ENCODE assay signal across 8 mouse cellular contexts in genomic region chr6:91721215-91721701, GRCm38 (mm10). TPM values are rescaled to one million over a fixed set of nuclear protein-coding genes. Genes with fewer than 3 reads are reported as not detected.
DNase-seq lines count a peak whose midpoint lies in the region; ATAC-seq lines count a peak whose summit lies in the region.

No protein-coding gene starts in this region.

- H3K9ac ChIP-seq in neural tube, embryonic 15.5 days (replicated peaks): no peak overlapping the region
- H3K9ac ChIP-seq in heart, embryonic 16.5 days (ENCODE audit: low read length): no peak overlapping the region
- 0 out of 2 replicates have a peak overlapping the region, but pooled peaks have one; percentile 8 for H3K9ac ChIP-seq in neural tube, embryonic 14.5 days (replicated peaks; ENCODE audit: low read depth, low read length)

- H3K4me1 ChIP-seq in neural tube, embryonic 15.5 days: peaks cover 38% of the 10 kb centered on the region
- H3K4me1 ChIP-seq in heart, embryonic 16.5 days (ENCODE audit: control insufficient read depth, insufficient read depth, low read length): peaks cover 27% of the 10 kb centered on the region
- H3K4me1 ChIP-seq in neural tube, embryonic 14.5 days (ENCODE audit: control insufficient read depth, insufficient read depth, low read length): peaks cover 40% of the 10 kb centered on the region

- 29% methylated on average over 12 of the region's 12 CpGs for WGBS in neural tube, embryonic 15.5 days
- 58% methylated on average over 12 of the region's 12 CpGs for whole genome bisulfite sequencing in heart, embryonic 16.5 days
- WGBS in neural tube, embryonic 14.5 days: 27% methylated on average over 12 of the region's 12 CpGs

- no peaks in the 10 kb centered on the region for H3K27me3 ChIP-seq in neural tube, embryonic 15.5 days (replicated peaks)
- H3K27me3 ChIP-seq in heart, embryonic 16.5 days (ENCODE audit: control insufficient read depth, insufficient read depth, low read length): no peaks in the 10 kb centered on the region
- H3K27me3 ChIP-seq in neural tube, embryonic 14.5 days (ENCODE audit: control insufficient read depth, insufficient read depth, low read length): no peaks in the 10 kb centered on the region

- no peaks in the 10 kb centered on the region for H3K9me3 ChIP-seq in neural tube, embryonic 15.5 days (replicated peaks)
- H3K9me3 ChIP-seq in heart, embryonic 16.5 days (replicated peaks; ENCODE audit: control insufficient read depth, low read length): no peaks in the 10 kb centered on the region
- no peaks in the 10 kb centered on the region for H3K9me3 ChIP-seq in neural tube, embryonic 14.5 days (ENCODE audit: control insufficient read depth, low read length)

- H3K4me2 ChIP-seq in neural tube, embryonic 15.5 days: no peak overlapping the region
- no peak overlapping the region for H3K4me2 ChIP-seq in heart, embryonic 16.5 days (ENCODE audit: low read depth, low read length)
- H3K4me2 ChIP-seq in neural tube, embryonic 14.5 days (ENCODE audit: low read depth, low read length): no peak overlapping the region

- H3K4me3 ChIP-seq in neural tube, embryonic 15.5 days (replicated peaks): no peak overlapping the region
- H3K4me3 ChIP-seq in heart, embryonic 16.5 days (ENCODE audit: low read length): no peak overlapping the region
- H3K4me3 ChIP-seq in neural tube, embryonic 14.5 days (ENCODE audit: low read depth, low read length): no peak overlapping the region

- ATAC-seq in neural tube, embryonic 15.5 days (ENCODE audit: low FRiP score): no peak
- peak; percentile 63 for ATAC-seq in heart, embryonic 16.5 days (replicated peaks; ENCODE audit: extremely low read depth, insufficient read depth, low FRiP score)
- no peak for ATAC-seq in neural tube, embryonic 14.5 days (ENCODE audit: low read depth)

- H3K36me3 ChIP-seq in neural tube, embryonic 15.5 days: peaks cover 32% of the 10 kb centered on the region
- peaks cover 30% of the 10 kb centered on the region for H3K36me3 ChIP-seq in heart, embryonic 16.5 days (ENCODE audit: control insufficient read depth, insufficient read depth)
- peaks cover 10% of the 10 kb centered on the region for H3K36me3 ChIP-seq in neural tube, embryonic 14.5 days (ENCODE audit: control insufficient read depth, insufficient read depth, low read length)

- H3K27ac ChIP-seq in neural tube, embryonic 15.5 days (replicated peaks): no peak overlapping the region
- H3K27ac ChIP-seq in heart, embryonic 16.5 days (ENCODE audit: low read length): no peak overlapping the region
- H3K27ac ChIP-seq in neural tube, embryonic 14.5 days (ENCODE audit: low read depth, low read length): no peak overlapping the region

- DNase-seq in neural tube, embryonic 10.5 days (ENCODE audit: extremely low spot score, low spot score): peak; percentile 32
- DNase-seq in kidney, postnatal 25 days: peak; percentile 67 to 84
- no peak for DNase-seq in right cerebral cortex, postnatal 4 days
- no peak for DNase-seq in spleen, postnatal 4 days (ENCODE audit: low spot score in 2 of 2)
- no peak for DNase-seq in ovary, adult 18-20 months (ENCODE audit: low spot score)

RNA-seq across cellular contexts. Expression of gene Slc6a6, which starts 37.4 kb away (rescaled TPM):
- 89.5 and 102 TPM in 2 replicates for polyA plus RNA-seq in neural tube, embryonic 15.5 days (2015; fragmentation: Nextera tagmentation; extraction: Ambion mirVana)
- 59.1 and 74.8 TPM in 2 replicates for polyA plus RNA-seq in heart, embryonic 16.5 days (2015; fragmentation: Nextera tagmentation; extraction: Ambion mirVana)
- 89.3 and 100 TPM in 2 replicates for polyA plus RNA-seq in neural tube, embryonic 14.5 days (2014; fragmentation: Nextera tagmentation; extraction: Ambion mirVana)

Comparison
In these comparisons a context has a peak if more than half of its experiments do, and no peak if none do; other contexts are left out.
1. DNase-seq: peak in neural tube, embryonic 10.5 days (single experiment) and kidney, postnatal 25 days (2 of 2); none in right cerebral cortex, postnatal 4 days (single experiment), spleen, postnatal 4 days (0 of 2) and ovary, adult 18-20 months (single experiment).